Mouse (Mus musculus): Measurements from ENCODE around the gene Lrrc29. TPM values are rescaled to one million over a fixed set of nuclear protein-coding genes. Genes with fewer than 3 reads are reported as not detected.

Gene Lrrc29
- polyA plus RNA-seq, 1 experiment from 2014 or later = 1.4 TPM

DNA sequence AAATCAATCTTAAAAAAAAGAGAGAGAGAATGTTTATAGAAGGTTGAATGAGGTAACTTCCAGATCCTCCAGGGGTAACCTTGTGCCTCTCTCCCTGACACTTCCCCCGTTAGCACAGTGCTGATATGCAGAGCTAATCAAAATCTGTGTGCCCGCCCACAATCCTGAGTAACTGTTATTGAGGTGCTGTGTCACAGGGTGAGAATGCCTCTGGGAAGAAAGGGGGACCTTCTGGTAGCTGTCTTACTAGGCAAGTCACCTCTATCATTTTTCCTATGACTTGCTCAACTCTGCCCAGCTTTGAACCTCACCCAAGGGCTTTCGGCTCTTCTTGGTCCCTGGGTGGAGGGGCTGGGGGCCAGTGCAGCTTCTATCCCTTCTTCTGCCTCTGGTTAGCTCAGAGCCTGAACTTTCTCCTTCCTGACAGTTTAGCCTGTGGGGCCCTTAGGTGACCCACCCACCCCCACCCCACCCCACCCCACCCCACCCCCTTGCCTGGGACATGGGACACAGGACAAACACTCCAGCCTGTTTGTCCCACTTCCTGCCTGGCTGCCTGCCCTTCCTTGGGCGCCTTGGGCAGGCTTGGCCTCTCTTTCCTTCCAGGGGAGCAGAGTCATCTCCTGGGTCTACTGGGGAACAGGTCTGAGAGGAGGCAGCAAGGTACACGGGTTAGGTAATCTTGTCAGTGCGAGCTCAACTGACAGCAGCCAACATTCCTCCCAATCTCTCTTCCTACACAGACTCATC is 14.0 kb upstream of the Lrrc29 start:
- Histone ChIP-seq H3K27ac (no peak overlapping the region), H3K9me3 (no peaks in the 10 kb centered on the region), H3K36me3 (replicated peaks) (peaks cover 41% of the 10 kb centered on the region), H3K4me1 (peaks cover 19% of the 10 kb centered on the region), H3K27me3 (ENCODE audit: poor library complexity, severe bottlenecking) (peaks cover 27% of the 10 kb centered on the region), H3K4me3 (no peak overlapping the region)
- WGBS = 82% methylated on average over 6 of the region's 6 CpGs
- no peak for DNase-seq (ENCODE audit: extremely low spot score, low spot score)

DNA sequence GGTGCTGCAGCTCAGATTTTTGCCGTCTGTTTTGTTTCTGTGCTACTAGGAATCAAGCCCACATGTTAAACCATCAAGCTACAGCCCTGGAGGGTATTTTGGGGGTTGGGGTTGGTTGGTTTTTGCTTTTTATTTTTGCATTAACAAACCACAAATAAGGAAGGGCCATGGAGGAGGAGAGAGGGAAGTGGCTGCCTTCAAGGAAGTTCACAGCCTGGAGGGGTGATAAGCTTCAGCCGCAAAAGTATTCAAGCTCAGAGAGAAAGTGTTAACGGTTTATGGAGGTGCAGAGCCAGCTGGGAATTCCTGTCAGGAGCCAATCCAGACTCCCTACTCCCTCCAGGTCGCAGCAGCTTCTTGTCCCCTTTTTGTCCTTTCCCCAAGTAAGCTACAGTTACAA is 12.9 kb upstream of the Lrrc29 start:
- H3K9me3 ChIP-seq = no peaks in the 10 kb centered on the region
- H3K36me3 ChIP-seq (replicated peaks) = peaks cover 52% of the 10 kb centered on the region
- no peak overlapping the region for H3K4me3 ChIP-seq
- H3K27me3 ChIP-seq (ENCODE audit: poor library complexity, severe bottlenecking) = peaks cover 27% of the 10 kb centered on the region
- no peak overlapping the region for H3K27ac ChIP-seq
- DNase-seq (ENCODE audit: extremely low spot score, low spot score) = no peak
- 61% methylated on average over 4 of the region's 4 CpGs for WGBS
- peaks cover 9% of the 10 kb centered on the region for H3K4me1 ChIP-seq

DNA sequence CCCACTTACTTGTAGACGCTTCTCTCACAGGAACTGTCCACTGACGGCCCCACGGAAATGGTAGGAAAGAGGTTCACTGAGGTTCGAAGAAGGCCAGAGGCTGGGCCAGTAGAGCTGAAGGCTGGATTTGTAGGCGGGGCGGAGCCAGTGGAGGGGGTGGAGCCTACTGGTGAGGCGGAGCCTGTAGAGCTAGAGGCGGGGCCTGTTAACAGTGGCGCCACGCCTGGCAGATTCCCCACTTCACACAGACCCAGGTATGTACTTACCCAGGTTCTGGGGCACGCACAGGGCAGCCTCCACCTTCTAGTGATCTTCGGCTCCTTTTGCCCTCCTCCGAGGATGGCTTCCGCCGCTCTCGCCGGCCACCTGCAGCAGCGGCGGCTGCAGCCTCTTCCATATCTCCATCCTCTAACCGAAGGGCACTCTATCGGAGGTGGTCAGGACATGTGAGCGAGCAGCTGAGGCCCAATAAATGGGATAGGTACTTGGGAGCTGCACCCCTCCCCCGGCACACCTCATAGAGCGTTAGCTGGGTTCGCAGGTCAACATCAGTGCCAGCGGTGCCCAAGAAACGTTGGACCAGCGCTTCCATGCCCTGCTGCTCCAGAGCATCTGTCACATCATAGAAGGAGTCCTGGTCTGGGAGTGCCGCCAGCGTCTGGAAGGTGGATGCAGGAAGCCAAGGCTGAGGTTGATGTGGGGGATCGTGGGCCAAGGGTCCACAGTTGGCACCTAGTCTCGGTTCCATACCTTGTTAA is 10.5 kb upstream of the Lrrc29 start:
- peaks cover 72% of the 10 kb centered on the region for H3K36me3 ChIP-seq (replicated peaks)
- H3K4me1 ChIP-seq = peaks cover 9% of the 10 kb centered on the region
- no peaks in the 10 kb centered on the region for H3K9me3 ChIP-seq
- peaks cover 27% of the 10 kb centered on the region for H3K27me3 ChIP-seq (ENCODE audit: poor library complexity, severe bottlenecking)
- WGBS = 49% methylated on average over 32 of the region's 32 CpGs
- H3K27ac ChIP-seq = no peak overlapping the region
- H3K4me3 ChIP-seq = peak overlapping the region; percentile 16
- DNase-seq (ENCODE audit: extremely low spot score, low spot score) = no peak

DNA sequence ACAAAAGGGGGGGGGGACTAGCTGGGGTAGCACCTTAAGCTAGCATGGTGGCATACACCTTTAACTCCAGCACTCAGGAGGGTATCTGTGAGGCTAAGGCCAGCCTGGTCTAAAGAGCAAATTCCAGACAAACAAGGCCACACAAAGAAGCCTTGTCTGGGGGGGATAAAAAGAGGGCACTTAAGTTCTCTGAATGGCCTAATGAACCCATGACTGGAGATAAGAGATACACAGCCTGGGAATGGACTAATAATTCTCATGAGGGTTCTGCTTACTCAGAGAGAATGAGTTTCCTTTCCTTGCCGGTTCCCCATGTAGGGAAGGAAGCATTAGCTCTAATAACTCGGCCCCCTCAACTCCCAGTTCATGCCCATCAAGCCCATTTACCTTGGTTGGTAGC is 6.4 kb upstream of the Lrrc29 start:
- Histone ChIP-seq H3K4me1 (peaks cover 1% of the 10 kb centered on the region), H3K9me3 (no peaks in the 10 kb centered on the region), H3K4me3 (no peak overlapping the region), H3K27me3 (ENCODE audit: poor library complexity, severe bottlenecking) (peaks cover 15% of the 10 kb centered on the region), H3K27ac (no peak overlapping the region), H3K36me3 (replicated peaks) (peaks cover 98% of the 10 kb centered on the region)
- no peak for DNase-seq (ENCODE audit: extremely low spot score, low spot score)
- 82% methylated on average over 2 of the region's 2 CpGs for whole genome bisulfite sequencing

DNA sequence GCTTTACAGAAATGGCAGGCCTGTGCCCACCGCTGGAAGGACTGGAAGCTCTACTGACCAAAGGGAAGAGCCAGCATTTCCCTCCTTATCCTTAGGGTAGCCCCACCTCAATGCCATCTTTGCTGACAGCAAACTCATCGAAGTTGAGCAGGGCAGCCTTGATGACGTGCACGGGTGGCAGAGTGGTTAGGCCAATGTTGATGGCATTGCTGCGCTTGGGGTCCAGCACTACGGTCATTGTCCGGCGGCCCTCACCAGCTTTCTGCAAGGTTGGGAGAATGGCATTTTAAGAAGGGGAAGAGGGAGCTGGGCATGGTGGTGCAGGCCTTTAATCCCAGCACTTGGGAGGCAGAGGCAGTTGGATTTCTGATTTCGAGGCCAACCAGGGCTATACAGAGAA is 5.9 kb upstream of the Lrrc29 start:
- Histone ChIP-seq H3K4me3 (no peak overlapping the region), H3K36me3 (replicated peaks) (peaks cover 92% of the 10 kb centered on the region), H3K9me3 (no peaks in the 10 kb centered on the region), H3K27ac (no peak overlapping the region), H3K4me1 (peaks cover 7% of the 10 kb centered on the region), H3K27me3 (ENCODE audit: poor library complexity, severe bottlenecking) (peaks cover 9% of the 10 kb centered on the region)
- 95% methylated on average over 9 of the region's 9 CpGs for WGBS
- DNase-seq (ENCODE audit: extremely low spot score, low spot score) = no peak

DNA sequence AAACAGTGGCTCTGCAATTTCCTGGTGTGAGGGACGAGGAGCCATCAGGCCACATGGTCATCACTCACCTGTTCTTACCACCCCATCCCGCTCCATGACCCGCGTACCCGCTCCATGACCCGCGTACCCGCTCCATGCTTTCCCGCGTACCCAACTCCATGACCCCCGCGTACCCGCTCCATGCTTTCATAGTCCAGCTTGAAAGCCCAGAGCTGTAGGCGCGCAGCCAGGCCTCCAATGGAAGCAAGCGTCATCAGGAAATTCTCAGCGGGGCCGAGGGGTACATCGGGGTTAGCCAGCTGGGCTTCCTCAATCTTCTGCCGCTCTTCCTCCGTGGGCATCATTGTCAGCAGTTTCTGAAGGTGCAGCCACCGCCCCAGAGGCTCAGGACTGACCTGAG is 5.4 kb upstream of the Lrrc29 start:
- 96% methylated on average over 22 of the region's 22 CpGs for WGBS
- DNase-seq (ENCODE audit: extremely low spot score, low spot score) = no peak
- H3K27ac ChIP-seq = no peak overlapping the region
- peaks cover 10% of the 10 kb centered on the region for H3K4me1 ChIP-seq
- H3K9me3 ChIP-seq = no peaks in the 10 kb centered on the region
- H3K4me3 ChIP-seq = no peak overlapping the region
- H3K27me3 ChIP-seq (ENCODE audit: poor library complexity, severe bottlenecking) = peaks cover 5% of the 10 kb centered on the region
- H3K36me3 ChIP-seq (replicated peaks) = peaks cover 87% of the 10 kb centered on the region

DNA sequence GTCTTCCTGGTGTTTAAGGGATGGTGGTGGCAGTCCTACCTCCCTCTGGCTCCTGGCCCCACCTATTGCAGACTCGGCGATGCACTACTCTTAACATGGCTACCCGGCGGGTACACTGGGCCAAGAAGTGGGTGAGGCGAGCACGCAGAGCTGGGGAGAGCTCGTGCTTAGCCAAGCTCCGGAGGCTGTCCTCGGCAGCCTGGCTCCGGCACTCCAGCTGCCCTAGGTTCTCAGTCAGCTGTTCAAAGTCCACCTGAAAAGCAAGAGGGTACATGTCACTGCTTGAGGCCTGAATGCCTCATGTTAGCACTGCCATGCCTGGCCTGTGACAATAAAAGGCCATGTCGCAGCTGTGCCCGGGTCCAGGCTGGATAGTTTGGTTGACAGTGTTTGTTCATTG is 4.2 kb upstream of the Lrrc29 start:
- peaks cover 15% of the 10 kb centered on the region for H3K4me1 ChIP-seq
- H3K36me3 ChIP-seq (replicated peaks) = peaks cover 76% of the 10 kb centered on the region
- H3K27me3 ChIP-seq (ENCODE audit: poor library complexity, severe bottlenecking) = no peaks in the 10 kb centered on the region
- DNase-seq (ENCODE audit: extremely low spot score, low spot score) = no peak
- 96% methylated on average over 12 of the region's 12 CpGs for WGBS
- no peak overlapping the region for H3K27ac ChIP-seq
- H3K4me3 ChIP-seq = no peak overlapping the region; the same call in 1 of the 2 replicates
- no peaks in the 10 kb centered on the region for H3K9me3 ChIP-seq

DNA sequence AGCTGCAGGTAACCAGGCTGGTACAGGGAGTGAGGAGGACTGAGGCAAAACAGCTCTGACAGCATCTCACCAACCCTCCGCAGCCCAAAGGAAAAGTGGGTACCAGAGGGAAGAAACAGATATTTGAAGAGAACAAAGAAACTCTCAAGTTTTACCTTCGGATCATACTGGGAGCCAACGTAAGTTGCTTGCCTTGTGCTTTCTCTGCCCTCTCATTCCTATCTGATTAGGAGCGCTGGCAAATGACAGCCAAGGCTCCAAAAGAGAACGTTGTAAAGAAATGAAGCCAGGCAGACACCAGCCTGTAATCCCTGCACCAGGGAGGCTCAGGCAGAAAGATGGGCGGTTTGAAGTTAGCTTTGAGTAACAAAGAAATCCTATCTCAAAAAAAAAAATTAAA is 890 bp upstream of the Lrrc29 start:
- DNase-seq (ENCODE audit: extremely low spot score, low spot score) = no peak
- Histone ChIP-seq H3K27ac (peak overlapping the region; percentile 88), H3K4me3 (peak overlapping the region; percentile 76), H3K36me3 (replicated peaks) (peaks cover 53% of the 10 kb centered on the region), H3K4me1 (peaks cover 23% of the 10 kb centered on the region), H3K9me3 (no peaks in the 10 kb centered on the region), H3K27me3 (ENCODE audit: poor library complexity, severe bottlenecking) (no peaks in the 10 kb centered on the region)
- 39% methylated on average over 6 of the region's 6 CpGs for WGBS

DNA sequence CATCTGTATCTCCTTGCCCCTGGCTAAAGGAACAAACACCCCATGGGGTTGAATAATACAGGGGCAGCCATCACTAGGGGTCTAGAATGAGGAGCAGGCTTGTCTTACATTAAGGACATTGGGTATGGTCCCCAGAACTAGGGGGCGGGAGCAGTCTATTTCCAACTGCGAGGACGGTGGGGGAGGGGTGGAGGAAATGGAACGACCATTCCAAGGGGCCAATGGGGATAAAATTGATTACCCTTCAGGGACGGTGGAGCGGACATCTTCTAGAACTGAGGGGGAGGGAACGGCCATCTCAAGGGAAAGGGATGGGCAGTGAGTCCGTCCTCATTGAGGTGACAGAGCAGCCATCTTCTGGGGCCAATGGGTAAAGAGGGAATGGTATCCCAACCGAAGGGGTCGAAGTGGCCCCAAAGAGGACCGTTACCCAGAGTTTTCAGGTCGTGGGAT is 411 bp downstream of the Lrrc29 start:
- H3K27me3 ChIP-seq (ENCODE audit: poor library complexity, severe bottlenecking) = no peaks in the 10 kb centered on the region

DNA sequence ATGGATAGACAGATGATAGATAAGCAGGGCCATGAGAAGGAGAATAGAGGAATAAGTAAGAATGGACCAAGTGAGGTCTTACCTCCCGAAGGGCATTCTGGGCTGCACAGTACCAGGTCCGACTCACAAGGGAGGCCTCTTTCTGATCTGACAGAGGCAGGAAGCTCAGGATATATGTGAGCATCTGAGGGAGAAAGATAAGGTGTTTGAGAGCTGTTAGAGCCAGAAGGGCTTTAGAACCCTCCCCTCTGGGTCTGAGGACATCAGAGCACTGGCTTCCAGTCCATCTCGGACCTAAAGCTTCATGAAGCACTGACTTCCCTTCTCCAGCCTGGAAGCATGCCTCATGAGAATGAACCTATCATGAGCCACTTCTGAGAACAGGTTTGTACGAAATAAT is 2.9 kb downstream of the Lrrc29 start:
- 88% methylated on average over 4 of the region's 4 CpGs for WGBS
- Histone ChIP-seq H3K36me3 (replicated peaks) (peaks cover 37% of the 10 kb centered on the region), H3K4me1 (peaks cover 23% of the 10 kb centered on the region), H3K27ac (no peak overlapping the region), H3K9me3 (no peaks in the 10 kb centered on the region), H3K4me3 (no peak overlapping the region), H3K27me3 (ENCODE audit: poor library complexity, severe bottlenecking) (no peaks in the 10 kb centered on the region)
- DNase-seq (ENCODE audit: extremely low spot score, low spot score) = no peak

More for the DNA sequence above, 411 bp downstream of the Lrrc29 start:
- H3K4me3 ChIP-seq = peak overlapping the region; percentile 76
- peak overlapping the region; percentile 88 for H3K27ac ChIP-seq
- peaks cover 23% of the 10 kb centered on the region for H3K4me1 ChIP-seq
- 1% methylated on average over 12 of the region's 12 CpGs for WGBS
- peaks cover 40% of the 10 kb centered on the region for H3K36me3 ChIP-seq (replicated peaks)
- DNase-seq (ENCODE audit: extremely low spot score, low spot score) = no peak
- no peaks in the 10 kb centered on the region for H3K9me3 ChIP-seq

DNA sequence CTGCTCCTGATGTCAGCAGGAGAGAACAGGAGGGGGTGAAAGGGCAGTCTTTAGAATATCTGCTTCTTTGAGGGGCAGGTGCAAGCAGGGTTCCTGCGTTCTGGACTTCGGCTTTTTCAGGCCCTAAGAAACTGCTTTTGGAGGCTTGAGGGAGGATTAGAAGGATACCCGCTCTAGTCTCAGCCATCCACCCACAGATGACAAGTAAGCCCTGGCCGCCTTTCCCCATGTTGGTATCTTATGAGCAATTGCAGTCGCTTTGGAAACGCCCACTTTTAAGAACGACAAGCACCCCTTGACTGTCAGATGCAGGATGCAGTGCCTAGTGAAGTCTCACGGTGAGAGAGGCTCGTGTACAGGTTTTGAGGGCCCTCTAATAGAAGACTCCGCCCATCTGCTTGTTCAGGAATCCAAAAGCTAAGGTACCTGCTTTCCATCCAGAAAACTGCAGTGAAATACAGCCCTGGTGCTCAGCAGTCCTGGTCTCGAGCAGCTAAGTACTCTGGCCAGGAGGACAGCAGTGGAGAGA is 7.4 kb downstream of the Lrrc29 start:
- Histone ChIP-seq H3K4me1 (peaks cover 6% of the 10 kb centered on the region; the same call in 1 of the 2 replicates), H3K27me3 (ENCODE audit: poor library complexity, severe bottlenecking) (no peaks in the 10 kb centered on the region), H3K9me3 (no peaks in the 10 kb centered on the region), H3K27ac (no peak overlapping the region), H3K4me3 (no peak overlapping the region), H3K36me3 (replicated peaks) (peaks cover 68% of the 10 kb centered on the region)
- 87% methylated on average over 11 of the region's 11 CpGs for WGBS
- DNase-seq (ENCODE audit: extremely low spot score, low spot score) = no peak

DNA sequence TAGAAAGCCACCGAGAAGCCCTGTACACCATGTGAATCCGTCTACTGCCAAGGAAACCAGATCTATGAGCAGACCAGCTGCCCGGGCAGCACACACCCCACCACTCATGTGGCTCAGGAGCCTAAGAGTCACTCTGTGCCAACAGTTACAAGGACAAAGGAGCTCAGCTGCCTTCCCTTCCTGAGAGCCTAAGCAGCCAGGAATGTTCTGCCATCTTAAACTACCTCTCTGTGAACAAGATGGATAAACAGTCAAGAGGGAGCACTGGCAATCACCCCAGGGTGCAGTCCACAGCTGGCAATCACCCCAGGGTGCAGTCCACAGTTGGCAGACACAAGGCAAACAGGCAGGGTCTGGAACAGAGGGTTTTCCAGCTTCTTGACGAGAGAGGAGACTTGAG is 8.1 kb downstream of the Lrrc29 start:
- Histone ChIP-seq H3K4me1 (peaks cover 6% of the 10 kb centered on the region; the same call in 1 of the 2 replicates), H3K36me3 (replicated peaks) (peaks cover 70% of the 10 kb centered on the region), H3K27me3 (ENCODE audit: poor library complexity, severe bottlenecking) (no peaks in the 10 kb centered on the region), H3K4me3 (no peak overlapping the region), H3K9me3 (no peaks in the 10 kb centered on the region), H3K27ac (no peak overlapping the region)
- no peak for DNase-seq (ENCODE audit: extremely low spot score, low spot score)
- WGBS = 91% methylated on average over 4 of the region's 4 CpGs
